Mouse (Mus musculus) activated CD4-positive, CD25-positive, alpha-beta regulatory T cell, adult 9 weeks (primary cell): ENCODE measurements around the gene Foxn2. TPM values are rescaled to one million over a fixed set of nuclear protein-coding genes. Genes with fewer than 3 reads are reported as not detected.

Experiments used
- polyA plus RNA-seq: library from polyadenylated mRNA; unstranded; fragments of 100-300 nt; shearing (Covaris generic); gene quantifications from one replicate; pipeline ENCODE4 v1.2.1, GENCODE M21; 2017

Foxn2 gene
- 28.6 TPM for polyA plus RNA-seq

GRCm38 (mm10) chr17:88440285-88441000 is at the start of gene Foxn2:
TSS of gene Foxn2 (plus strand) at chr17:88440711.

GRCm38 (mm10) chr17:88529519-88530235 is 89.2 kb downstream of the Foxn2 start, which contains the start of gene Ppp1r21:
TSS of gene Ppp1r21 (plus strand) at chr17:88530118.

Other genes starting within 250 kb of the Foxn2 start
- gene Ppp1r21, start 89.4 kb downstream of the Foxn2 start, polyA plus RNA-seq: 30.8 TPM
- 3.4 TPM for gene Ston1, start 157.0 kb downstream of the Foxn2 start, polyA plus RNA-seq
- gene Gtf2a1l, start 227.9 kb downstream of the Foxn2 start, polyA plus RNA-seq: not detected